Mouse (Mus musculus) lung, postnatal 0 days (tissue): ENCODE results near the gene Prkch. TPM values are rescaled to one million over a fixed set of nuclear protein-coding genes. Genes with fewer than 3 reads are reported as not detected.

ENCODE experiments used
- ATAC-seq: fragments of 200-750 bp; cut with Nextera tagmentation; 2 replicates; pipeline ENCODE4 v1.8.0; 2017; ENCODE audit warnings: moderate library complexity
- DNase-seq: peaks from one replicate; pipeline ENCODE4 v3.0.0-alpha.2; 2016; ENCODE audit warnings: low spot score
- H3K27ac ChIP-seq: fragments of 300-500 bp; sonication (generic); 2 replicates; pipeline ENCODE4 v1.5.1; 2014; ENCODE audit warnings: antibody characterized with exemption, mild to moderate bottlenecking, low read length, mixed read lengths
- H3K27me3 ChIP-seq: fragments of 300-500 bp; sonication (generic); replicated peaks from 2 replicates; pipeline ENCODE4 v1.6.1; 2014; ENCODE audit warnings: low read length, mixed read lengths; ENCODE audit not compliant: insufficient read depth
- H3K36me3 ChIP-seq: fragments of 300-500 bp; sonication (generic); 2 replicates; pipeline ENCODE4 v1.6.1; 2014; ENCODE audit warnings: low read length, mixed read lengths; ENCODE audit not compliant: insufficient read depth
- H3K4me1 ChIP-seq: fragments of 300-500 bp; sonication (generic); 2 replicates; pipeline ENCODE4 v1.6.1; 2014; ENCODE audit warnings: antibody characterized with exemption, low read depth, low read length, mixed read lengths; ENCODE audit not compliant: insufficient read depth
- H3K4me2 ChIP-seq: fragments of 300-500 bp; sonication (generic); replicated peaks from 2 replicates; pipeline ENCODE4 v1.6.1; 2014; ENCODE audit warnings: low read depth, mild to moderate bottlenecking, low read length, moderate library complexity, mixed read lengths
- H3K4me3 ChIP-seq: fragments of 300-500 bp; sonication (generic); 2 replicates; pipeline ENCODE4 v1.5.1; 2014; ENCODE audit warnings: low read depth, low read length
- H3K9ac ChIP-seq: fragments of 300-500 bp; sonication (generic); replicated peaks from 2 replicates; pipeline ENCODE4 v1.6.1; 2014; ENCODE audit warnings: low read depth, mild to moderate bottlenecking
- H3K9me3 ChIP-seq: fragments of 300-500 bp; sonication (generic); 2 replicates; pipeline ENCODE4 v1.6.1; 2016; ENCODE audit warnings: low read length, mixed read lengths
- CTCF ChIP-seq: IDR thresholded peaks from 2 replicates; pipeline ENCODE4 v1.5.1; 2016; ENCODE audit warnings: antibody characterized with exemption, mild to moderate bottlenecking
- EP300 ChIP-seq: IDR thresholded peaks from 2 replicates; pipeline ENCODE4 v1.6.1; 2016; ENCODE audit warnings: antibody characterized with exemption, mild to moderate bottlenecking, control low read depth
- whole genome bisulfite sequencing: fragments of 180-500 bp; shearing (Covaris S2); extraction: QIAGEN DNeasy Blood & Tissue Kit; methylation state at CpG from one replicate; pipeline ENCODE4 v1.1.7; 2014; 5-methylcytosine and 5-hydroxymethylcytosine counted together
- polyA plus RNA-seq: library from polyadenylated mRNA; unstranded; fragments of >200 nt; fragmentation: Nextera tagmentation; extraction: Ambion mirVana; gene quantifications from 2 replicates; pipeline ENCODE4 v1.2.1, GENCODE M21; 2015

Prkch gene
- polyA plus RNA-seq, 1 experiment from 2014 or later = 20.0 TPM

DNA sequence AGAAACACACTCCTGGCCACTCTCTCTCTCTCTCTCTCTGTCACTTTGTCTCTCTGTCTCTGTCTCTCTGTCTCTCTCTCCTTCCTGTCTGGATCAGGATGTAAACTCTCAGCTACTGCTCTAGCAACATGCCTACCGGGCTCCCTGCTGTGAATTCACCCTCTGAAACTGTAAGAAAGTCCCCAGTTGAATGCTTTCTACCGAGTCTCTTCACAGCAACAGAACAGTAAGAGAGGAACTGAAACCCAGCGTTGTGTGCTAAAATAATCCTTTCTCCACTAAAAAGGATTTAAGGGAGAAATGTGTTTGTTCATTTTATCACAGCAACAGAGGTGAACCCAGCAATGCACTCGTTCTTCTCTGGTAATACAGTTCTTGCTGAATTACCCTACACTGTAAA is 138.5 kb downstream of the Prkch start:
- no peak for ATAC-seq
- H3K4me1 ChIP-seq = no peaks in the 10 kb centered on the region
- no peak overlapping the region for H3K4me3 ChIP-seq
- H3K27me3 ChIP-seq = no peaks in the 10 kb centered on the region
- WGBS = 76% methylated on average over 4 of the region's 4 CpGs
- H3K4me2 ChIP-seq = no peak overlapping the region
- TF ChIP-seq CTCF (no peak), EP300 (no peak)
- no peak for DNase-seq
- H3K36me3 ChIP-seq = no peaks in the 10 kb centered on the region
- no peaks in the 10 kb centered on the region for H3K9me3 ChIP-seq
- H3K27ac ChIP-seq = no peak overlapping the region
- H3K9ac ChIP-seq = no peak overlapping the region

GRCm38 (mm10) chr12:73723887-73724286 is 139.3 kb downstream of the Prkch start:
- H3K4me1 ChIP-seq = no peaks in the 10 kb centered on the region
- WGBS = 96% methylated on average over 10 of the region's 10 CpGs
- no peaks in the 10 kb centered on the region for H3K36me3 ChIP-seq
- no peaks in the 10 kb centered on the region for H3K9me3 ChIP-seq
- no peak for DNase-seq
- H3K4me3 ChIP-seq = no peak overlapping the region
- no peak for ATAC-seq
- no peak overlapping the region for H3K9ac ChIP-seq
- TF ChIP-seq EP300 (no peak), CTCF (no peak)
- no peak overlapping the region for H3K27ac ChIP-seq
- no peak overlapping the region for H3K4me2 ChIP-seq
- H3K27me3 ChIP-seq = no peaks in the 10 kb centered on the region

GRCm38 (mm10) chr12:73725825-73726604 is 141.4 kb downstream of the Prkch start:
- DNase-seq (peak; percentile 61), ATAC-seq (no peak)
- Histone ChIP-seq H3K4me1 (no peaks in the 10 kb centered on the region), H3K4me2 (no peak overlapping the region), H3K4me3 (no peak overlapping the region), H3K9ac (no peak overlapping the region), H3K9me3 (no peaks in the 10 kb centered on the region), H3K27me3 (no peaks in the 10 kb centered on the region), H3K27ac (no peak overlapping the region), H3K36me3 (no peaks in the 10 kb centered on the region)
- TF ChIP-seq EP300 (no peak), CTCF (no peak)
- WGBS = 79% methylated on average over 9 of the region's 9 CpGs

GRCm38 (mm10) chr12:73727046-73727445 is 142.4 kb downstream of the Prkch start:
- Histone ChIP-seq H3K27me3 (no peaks in the 10 kb centered on the region), H3K36me3 (no peaks in the 10 kb centered on the region), H3K4me3 (no peak overlapping the region), H3K27ac (no peak overlapping the region), H3K4me1 (no peaks in the 10 kb centered on the region), H3K4me2 (no peak overlapping the region), H3K9ac (no peak overlapping the region), H3K9me3 (no peaks in the 10 kb centered on the region)
- TF ChIP-seq EP300 (no peak), CTCF (no peak)
- no peak for DNase-seq
- no peak for ATAC-seq
- 77% methylated on average over 1 of the region's 1 CpGs for WGBS

DNA sequence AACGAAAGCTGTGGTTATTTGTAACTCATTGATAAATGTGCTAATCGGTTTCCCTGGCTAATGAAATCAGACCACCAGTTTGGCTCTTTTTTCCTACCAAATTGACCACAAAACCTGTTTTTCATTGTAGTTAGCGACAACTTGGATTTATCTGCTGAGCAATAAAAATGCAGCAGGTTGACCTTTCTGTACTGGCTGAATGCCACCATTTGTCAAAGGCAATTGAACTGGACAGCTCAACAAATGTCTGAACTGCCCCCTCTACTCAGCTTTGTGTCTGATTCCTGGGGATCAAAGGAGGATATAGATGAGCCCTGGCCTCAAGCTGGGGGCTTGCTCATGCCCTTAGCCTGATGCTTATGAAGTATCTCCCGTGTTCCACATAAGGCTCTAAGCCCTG is 146.0 kb downstream of the Prkch start:
- Histone ChIP-seq H3K9ac (no peak overlapping the region), H3K4me1 (no peaks in the 10 kb centered on the region), H3K4me2 (no peak overlapping the region), H3K36me3 (no peaks in the 10 kb centered on the region), H3K27me3 (no peaks in the 10 kb centered on the region), H3K27ac (no peak overlapping the region), H3K9me3 (no peaks in the 10 kb centered on the region), H3K4me3 (no peak overlapping the region)
- WGBS = 68% methylated on average over 4 of the region's 4 CpGs
- DNase-seq (no peak), ATAC-seq (no peak)
- TF ChIP-seq EP300 (no peak), CTCF (no peak)

GRCm38 (mm10) chr12:73731093-73731492 is 146.5 kb downstream of the Prkch start:
- H3K4me3 ChIP-seq = no peak overlapping the region
- no peaks in the 10 kb centered on the region for H3K9me3 ChIP-seq
- no peak overlapping the region for H3K9ac ChIP-seq
- DNase-seq (no peak), ATAC-seq (no peak)
- TF ChIP-seq EP300 (no peak), CTCF (no peak)
- no peaks in the 10 kb centered on the region for H3K36me3 ChIP-seq
- WGBS = 83% methylated on average over 5 of the region's 5 CpGs
- H3K27me3 ChIP-seq = no peaks in the 10 kb centered on the region
- no peak overlapping the region for H3K27ac ChIP-seq
- H3K4me2 ChIP-seq = no peak overlapping the region
- H3K4me1 ChIP-seq = no peaks in the 10 kb centered on the region
